Mouse (Mus musculus) midbrain, embryonic 14.5 days (tissue): Measurements from ENCODE around the gene Gabbr2. TPM values are rescaled to one million over a fixed set of nuclear protein-coding genes. Genes with fewer than 3 reads are reported as not detected.

Experiments used
- ATAC-seq: fragments of 200-750 bp; cut with Nextera tagmentation; 2 replicates; pipeline ENCODE4 v1.8.0; 2017; ENCODE audit warnings: moderate number of reproducible peaks, moderate library complexity; ENCODE audit not compliant: low FRiP score, low TSS enrichment
- DNase-seq: peaks from one replicate; pipeline ENCODE4 v3.0.0-alpha.2; 2015
- H3K27ac ChIP-seq: fragments of 300-500 bp; sonication (generic); replicated peaks from 2 replicates; pipeline ENCODE4 v1.5.1; 2014; ENCODE audit warnings: mild to moderate bottlenecking, low read depth, low read length, moderate library complexity
- H3K27me3 ChIP-seq: fragments of 300-500 bp; sonication (generic); 2 replicates; pipeline ENCODE4 v1.6.1; 2014; ENCODE audit warnings: low read length, control low read depth, mixed read lengths; ENCODE audit not compliant: control insufficient read depth, insufficient read depth
- H3K36me3 ChIP-seq: fragments of 300-500 bp; sonication (generic); 2 replicates; pipeline ENCODE4 v1.6.1; 2014; ENCODE audit warnings: low read length, control low read depth; ENCODE audit not compliant: control insufficient read depth, insufficient read depth
- H3K4me1 ChIP-seq: fragments of 300-500 bp; sonication (generic); 2 replicates; pipeline ENCODE4 v1.6.1; 2014; ENCODE audit warnings: mild to moderate bottlenecking, antibody characterized with exemption, low read length, control low read depth; ENCODE audit not compliant: control insufficient read depth, insufficient read depth
- H3K4me2 ChIP-seq: fragments of 300-500 bp; sonication (generic); 2 replicates; pipeline ENCODE4 v1.6.1; 2014; ENCODE audit warnings: mild to moderate bottlenecking, low read length, moderate library complexity
- H3K4me3 ChIP-seq: fragments of 300-500 bp; sonication (generic); replicated peaks from 2 replicates; pipeline ENCODE4 v1.5.1; 2014; ENCODE audit warnings: low read depth, low read length
- H3K9ac ChIP-seq: fragments of 300-500 bp; sonication (generic); replicated peaks from 2 replicates; pipeline ENCODE4 v1.6.1; 2014; ENCODE audit warnings: mild to moderate bottlenecking, low read length, moderate library complexity
- H3K9me3 ChIP-seq: fragments of 300-500 bp; sonication (generic); 2 replicates; pipeline ENCODE4 v1.6.1; 2016; ENCODE audit warnings: low read length, control low read depth, mixed read lengths; ENCODE audit not compliant: control insufficient read depth
- WGBS: fragments of 180-500 bp; shearing (Covaris S2); extraction: QIAGEN DNeasy Blood & Tissue Kit; methylation state at CpG from one replicate; pipeline ENCODE4 v1.1.7; 2014; 5-methylcytosine and 5-hydroxymethylcytosine counted together
- polyA plus RNA-seq: library from polyadenylated mRNA; unstranded; fragments of >200 nt; fragmentation: Nextera tagmentation; extraction: Ambion mirVana; gene quantifications from 2 replicates; pipeline ENCODE4 v1.2.1, GENCODE M21; 2014

Gabbr2 gene
- polyA plus RNA-seq, 1 experiment from 2014 or later, result 8.6 TPM

GRCm38 (mm10) chr4:47022804-47023603 lies 31.3 kb upstream of the Gabbr2 start:
- ATAC-seq (no peak), DNase-seq (no peak)
- Histone ChIP-seq H3K9ac (no peak overlapping the region), H3K27ac (no peak overlapping the region), H3K36me3 (peaks cover 30% of the 10 kb centered on the region), H3K4me3 (no peak overlapping the region), H3K4me2 (no peak overlapping the region), H3K27me3 (no peaks in the 10 kb centered on the region), H3K9me3 (no peaks in the 10 kb centered on the region), H3K4me1 (no peaks in the 10 kb centered on the region)
- 81% methylated on average over 10 of the region's 10 CpGs for WGBS

- Histone ChIP-seq H3K4me1 (no peaks in the 10 kb centered on the region), H3K36me3 (peaks cover 31% of the 10 kb centered on the region; the same call in 1 of the 2 replicates), H3K4me2 (no peak overlapping the region), H3K9ac (no peak overlapping the region), H3K9me3 (no peaks in the 10 kb centered on the region), H3K27ac (no peak overlapping the region), H3K4me3 (no peak overlapping the region), H3K27me3 (no peaks in the 10 kb centered on the region)
- peak; percentile 68 for DNase-seq
- WGBS, result 10% methylated on average over 5 of the region's 5 CpGs
- ATAC-seq, result no peak
Measured at GRCm38 (mm10) chr4:47020563-47020962, 28.9 kb upstream of the Gabbr2 start.

- Histone ChIP-seq H3K27me3 (no peaks in the 10 kb centered on the region), H3K4me2 (no peak overlapping the region), H3K4me1 (no peaks in the 10 kb centered on the region), H3K36me3 (peaks cover 19% of the 10 kb centered on the region; the same call in 1 of the 2 replicates), H3K9me3 (no peaks in the 10 kb centered on the region), H3K27ac (no peak overlapping the region), H3K9ac (no peak overlapping the region), H3K4me3 (no peak overlapping the region)
- no peak for ATAC-seq
- DNase-seq, result no peak
- WGBS, result 88% methylated on average over 3 of the region's 3 CpGs
Measured at GRCm38 (mm10) chr4:47015156-47015555, 23.5 kb upstream of the Gabbr2 start.

DNA sequence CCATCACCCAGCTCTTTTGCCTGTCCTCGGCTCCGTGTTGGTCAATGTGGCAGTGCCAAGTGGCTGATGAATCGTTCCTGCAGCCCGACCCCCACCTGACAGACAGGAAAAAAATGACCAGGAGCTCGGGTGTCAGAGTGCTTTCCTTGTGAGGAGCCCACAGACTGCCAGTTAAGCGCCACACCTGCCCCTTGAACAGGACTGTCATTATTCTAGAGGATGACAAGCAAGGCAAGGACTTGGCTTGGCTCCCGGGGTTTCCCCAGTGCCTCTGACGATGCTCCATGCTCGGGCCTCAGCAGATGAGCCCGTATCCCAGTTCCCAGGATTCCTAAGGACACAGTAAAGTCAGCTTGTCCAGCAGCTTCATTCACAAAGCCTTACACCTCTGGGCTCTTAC lies 20.8 kb upstream of the Gabbr2 start:
- DNase-seq, result no peak
- Histone ChIP-seq H3K27me3 (no peaks in the 10 kb centered on the region), H3K27ac (no peak overlapping the region), H3K9ac (no peak overlapping the region), H3K4me2 (no peak overlapping the region), H3K9me3 (no peaks in the 10 kb centered on the region), H3K36me3 (peaks cover 16% of the 10 kb centered on the region; the same call in 1 of the 2 replicates), H3K4me3 (no peak overlapping the region), H3K4me1 (no peaks in the 10 kb centered on the region)
- no peak for ATAC-seq
- WGBS, result 71% methylated on average over 10 of the region's 10 CpGs

DNA sequence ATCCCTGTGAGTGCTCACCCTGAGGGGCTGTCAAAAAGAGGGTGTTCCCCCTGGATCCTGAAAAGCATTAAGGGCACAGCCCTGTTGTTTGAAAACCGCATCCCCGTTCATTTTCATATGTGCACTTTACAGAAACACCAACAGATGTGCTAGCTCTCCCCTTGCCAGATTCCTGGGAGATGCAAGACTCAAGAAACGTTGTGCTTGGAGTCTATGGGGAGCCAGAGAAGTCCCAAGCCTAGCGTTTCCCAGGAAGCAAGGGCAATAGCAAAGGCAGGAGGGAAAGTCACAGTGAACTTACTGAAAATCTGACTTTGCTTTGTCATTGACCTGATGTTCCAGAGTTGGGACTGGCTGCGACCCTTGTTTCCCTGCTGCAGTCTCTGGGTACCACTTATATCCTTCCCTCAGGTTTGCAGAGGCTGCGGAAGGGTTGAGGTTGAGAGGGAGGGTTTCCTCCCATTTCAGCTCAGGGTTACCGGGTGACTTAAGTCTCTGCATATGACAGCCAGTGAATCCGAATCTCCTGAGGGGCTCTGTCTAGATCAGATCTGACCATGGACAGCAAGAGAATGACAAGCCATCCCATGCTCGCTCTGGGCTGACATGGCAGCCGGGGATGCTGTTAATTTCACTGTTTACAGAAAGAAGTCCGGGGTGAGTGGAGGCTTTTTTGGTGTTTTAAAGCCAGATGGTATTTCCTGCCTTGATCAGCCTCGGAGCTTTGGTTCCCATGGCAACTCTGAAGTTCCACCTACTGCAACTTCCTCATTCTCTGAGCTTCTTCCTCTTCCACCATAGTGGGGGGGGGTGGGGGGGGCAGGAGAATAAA lies 18.9 kb upstream of the Gabbr2 start:
- H3K27ac ChIP-seq, result no peak overlapping the region

GRCm38 (mm10) chr4:47000626-47001395 lies 9.1 kb upstream of the Gabbr2 start:
- Histone ChIP-seq H3K4me2 (no peak overlapping the region), H3K27ac (no peak overlapping the region), H3K4me3 (no peak overlapping the region), H3K27me3 (no peaks in the 10 kb centered on the region), H3K4me1 (no peaks in the 10 kb centered on the region), H3K9ac (no peak overlapping the region), H3K9me3 (no peaks in the 10 kb centered on the region), H3K36me3 (no peaks in the 10 kb centered on the region)
- WGBS, result 80% methylated on average over 8 of the region's 8 CpGs
- no peak for ATAC-seq
- DNase-seq, result no peak

More for the DNA sequence above, 18.9 kb upstream of the Gabbr2 start:
- no peak overlapping the region for H3K4me3 ChIP-seq
- H3K9me3 ChIP-seq, result no peaks in the 10 kb centered on the region
- peak; percentile 62 for DNase-seq
- H3K4me2 ChIP-seq, result peak overlapping the region; percentile 16; the same call in 1 of the 2 replicates
- no peaks in the 10 kb centered on the region for H3K4me1 ChIP-seq
- no peaks in the 10 kb centered on the region for H3K36me3 ChIP-seq
- no peak for ATAC-seq
- no peaks in the 10 kb centered on the region for H3K27me3 ChIP-seq
- no peak overlapping the region for H3K9ac ChIP-seq
- 62% methylated on average over 12 of the region's 12 CpGs for WGBS

GRCm38 (mm10) chr4:46997969-46998368 lies 6.3 kb upstream of the Gabbr2 start:
- H3K36me3 ChIP-seq, result no peaks in the 10 kb centered on the region
- no peaks in the 10 kb centered on the region for H3K9me3 ChIP-seq
- DNase-seq (no peak), ATAC-seq (no peak)
- no peaks in the 10 kb centered on the region for H3K4me1 ChIP-seq
- H3K27ac ChIP-seq, result no peak overlapping the region
- H3K4me3 ChIP-seq, result no peak overlapping the region
- 93% methylated on average over 2 of the region's 2 CpGs for WGBS
- H3K9ac ChIP-seq, result no peak overlapping the region
- no peak overlapping the region for H3K4me2 ChIP-seq
- peaks cover 10% of the 10 kb centered on the region; the same call in 1 of the 2 replicates for H3K27me3 ChIP-seq

GRCm38 (mm10) chr4:46992827-46993473 lies 1.3 kb upstream of the Gabbr2 start:
- no peak overlapping the region for H3K4me3 ChIP-seq
- no peak overlapping the region for H3K4me2 ChIP-seq
- H3K9ac ChIP-seq, result no peak overlapping the region
- ATAC-seq, result no peak
- no peaks in the 10 kb centered on the region for H3K36me3 ChIP-seq
- WGBS, result 8% methylated on average over 8 of the region's 8 CpGs
- H3K27me3 ChIP-seq, result peaks cover 30% of the 10 kb centered on the region
- no peak overlapping the region for H3K27ac ChIP-seq
- DNase-seq, result peak; percentile 63
- no peaks in the 10 kb centered on the region for H3K9me3 ChIP-seq
- peaks cover 11% of the 10 kb centered on the region; the same call in 1 of the 2 replicates for H3K4me1 ChIP-seq
